Mouse (Mus musculus) duodenum, adult 2 months (tissue): ENCODE data around the gene Olfr704. TPM values are rescaled to one million over a fixed set of nuclear protein-coding genes. Genes with fewer than 3 reads are reported as not detected.

Experiments used
- polyA plus RNA-seq: library from polyadenylated mRNA; depleted of rRNA; stranded (reverse); fragments of >200 nt; gene quantifications from 2 replicates; pipeline ENCODE4 v1.2.3, GENCODE M21; 2012; ENCODE audit warnings: low replicate concordance; rRNA removed

Gene Olfr704
- not detected in 2 replicates for polyA plus RNA-seq

DNA sequence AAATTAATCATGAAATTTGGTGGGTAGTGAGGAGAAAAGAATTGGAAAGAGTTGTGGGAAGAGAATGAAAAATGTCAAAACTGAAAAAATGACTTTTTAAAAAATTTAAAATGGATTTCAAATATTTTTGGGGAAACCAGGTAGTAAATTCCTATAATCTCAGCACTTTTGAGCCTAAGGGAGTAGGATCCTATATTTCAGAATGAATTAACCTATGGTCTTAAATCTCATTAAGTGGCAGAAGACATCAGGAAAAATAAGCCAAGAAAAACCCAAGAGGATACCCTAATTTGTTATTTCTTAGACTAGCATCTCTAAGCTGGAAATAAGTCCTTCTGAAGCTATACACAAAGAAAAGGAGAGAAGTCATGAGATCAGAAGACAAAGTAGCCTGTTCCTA, at the start of gene Olfr704:
TSS of gene Olfr704 (plus strand) at position 301 of the 400 bp plus-strand sequence.

DNA sequence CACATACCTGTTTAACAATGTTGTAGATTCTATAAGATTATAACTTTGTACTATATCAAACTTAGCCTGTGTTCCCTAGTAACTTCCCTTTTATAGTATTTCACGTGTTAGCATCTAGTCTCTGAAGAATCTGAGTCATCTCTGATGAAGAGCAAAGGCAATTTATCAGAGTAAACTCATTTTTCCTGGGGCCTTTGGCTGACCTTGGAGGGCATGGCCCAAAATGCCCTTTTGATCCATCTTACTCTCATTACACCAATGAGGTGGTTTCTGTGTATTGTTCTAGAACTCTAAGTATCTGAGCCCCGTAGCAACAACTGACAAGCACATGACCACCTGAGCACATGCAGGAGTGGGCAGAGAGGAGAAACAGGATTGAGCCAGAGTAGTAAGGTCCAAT, 49.2 kb upstream of the Olfr704 start, which contains the start of gene Olfr701:
TSS of gene Olfr701 (plus strand) at position 301 of the 400 bp plus-strand sequence.

DNA sequence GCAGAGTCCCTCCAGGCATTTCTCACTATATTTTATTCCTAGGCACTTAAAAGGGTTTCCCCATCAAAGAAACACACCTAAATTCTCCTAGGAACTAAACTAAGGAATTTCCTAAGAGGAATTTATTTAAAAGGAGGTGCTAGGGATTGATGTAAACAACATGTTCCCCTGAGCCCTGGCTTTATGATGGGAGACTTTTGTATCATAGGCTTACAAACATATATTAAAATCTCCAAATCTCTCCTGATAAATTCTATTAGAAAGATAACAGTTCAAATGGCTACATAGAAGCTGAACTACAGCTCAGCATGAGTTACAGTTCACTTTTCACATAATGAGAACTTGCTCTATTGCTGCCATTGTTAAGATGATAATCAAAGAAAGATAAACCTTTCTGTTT, 29.2 kb upstream of the Olfr704 start, which contains the start of gene Olfr702:
TSS of gene Olfr702 (minus strand) at position 101 of the 400 bp plus-strand sequence.

DNA sequence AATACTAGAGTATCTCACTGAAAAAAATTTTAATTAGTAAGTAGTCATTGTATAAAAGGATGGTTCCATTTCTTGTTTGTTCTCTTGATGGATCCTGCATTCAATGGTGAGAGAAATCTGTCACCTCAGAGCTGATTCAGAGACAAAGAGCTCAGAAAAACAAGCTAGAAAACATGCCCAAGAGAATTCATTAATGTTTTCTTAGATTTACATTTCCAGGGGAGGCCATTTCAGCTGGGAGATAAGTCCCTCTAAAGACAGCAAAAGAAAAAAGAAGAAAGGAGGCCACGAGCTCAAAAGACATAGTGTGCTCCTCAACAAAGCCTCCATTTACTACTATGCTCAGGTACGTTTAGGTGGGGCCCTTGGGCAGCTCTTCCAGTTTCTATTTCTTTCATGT, 19.9 kb upstream of the Olfr704 start, which contains the start of gene Olfr703:
TSS of gene Olfr703 (plus strand) at position 301 of the 400 bp plus-strand sequence.

DNA sequence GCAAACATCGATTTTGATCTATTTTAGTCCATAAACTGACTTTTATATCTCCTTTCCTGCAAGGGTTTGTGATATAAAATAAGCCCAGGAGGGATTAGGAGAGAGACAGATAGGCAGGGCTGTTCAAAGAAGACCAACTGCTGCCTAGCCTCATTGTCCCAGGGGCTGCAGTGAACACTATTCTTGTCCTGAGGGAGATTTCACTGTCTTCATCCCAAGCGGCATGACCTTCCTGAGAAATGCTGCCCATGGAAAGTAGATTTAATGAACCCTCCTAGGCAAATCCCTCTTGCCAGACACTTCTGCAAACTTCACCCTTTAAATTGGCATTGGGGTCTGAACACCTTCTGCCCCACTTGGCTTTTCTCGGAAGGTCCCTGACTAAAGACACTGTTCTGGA, 13.8 kb downstream of the Olfr704 start, which contains the start of gene Olfr705:
TSS of gene Olfr705 (minus strand) at position 101 of the 400 bp plus-strand sequence.

DNA sequence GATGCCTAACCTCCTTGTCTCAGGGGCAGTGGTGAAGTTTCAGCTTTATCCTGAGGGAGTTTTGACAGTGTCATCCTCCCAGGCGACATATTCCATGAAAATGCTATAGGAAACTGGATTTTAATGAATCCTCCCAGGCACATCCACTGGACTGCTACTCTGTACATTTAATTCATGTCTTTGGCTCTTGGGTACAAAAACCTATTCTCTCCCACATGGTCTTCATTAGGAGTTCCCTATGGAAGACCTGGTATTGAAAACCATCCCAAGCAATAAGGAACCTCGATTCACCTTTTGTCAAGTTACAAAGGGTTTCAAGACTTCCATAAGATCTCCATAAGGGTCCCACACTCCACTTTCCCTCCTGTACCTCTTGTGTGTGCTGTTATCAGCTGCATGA, 25.1 kb downstream of the Olfr704 start, which contains the start of gene Olfr706:
TSS of gene Olfr706 (minus strand) at position 101 of the 400 bp plus-strand sequence.

DNA sequence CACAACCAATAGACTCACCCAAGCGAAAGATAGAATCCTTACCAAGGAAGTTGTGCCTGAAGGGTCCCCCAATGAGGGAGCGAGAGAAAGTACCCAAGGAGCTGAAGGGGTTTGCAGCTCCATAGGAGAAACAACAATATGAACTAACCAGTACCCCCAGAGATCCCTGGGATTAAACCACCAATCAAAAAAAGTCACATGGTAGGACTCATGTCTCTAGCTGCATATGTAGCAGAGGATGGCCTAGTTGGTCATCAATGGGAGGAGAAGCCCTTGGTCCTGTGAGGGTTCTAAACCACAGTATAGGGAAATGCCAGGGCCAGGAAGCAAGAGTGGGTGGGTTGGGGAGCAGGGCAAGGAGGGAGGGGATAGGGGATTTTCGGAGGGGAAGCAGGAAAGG, 38.2 kb downstream of the Olfr704 start, which contains the start of gene Olfr707:
TSS of gene Olfr707 (minus strand) at position 101 of the 400 bp plus-strand sequence.

DNA sequence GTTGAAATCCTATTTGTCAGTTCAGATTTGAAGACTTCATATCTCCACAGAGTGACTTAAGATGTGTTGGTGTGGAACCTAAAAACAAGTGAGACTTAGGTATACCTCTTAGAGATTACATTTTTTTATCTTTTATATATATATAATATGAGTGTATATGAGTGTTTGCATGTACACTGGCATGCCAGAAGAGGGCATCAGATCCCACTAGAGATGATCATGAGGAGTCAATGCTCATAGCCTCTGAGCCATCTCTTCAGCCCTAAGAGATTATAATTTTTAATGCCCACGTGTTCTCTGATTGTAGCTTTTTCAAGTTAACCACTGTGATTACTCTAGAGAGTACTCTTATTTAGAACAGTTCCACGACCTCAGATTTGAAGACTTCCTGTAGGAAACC, 44.7 kb downstream of the Olfr704 start, which contains the start of gene Olfr1532-ps1:
TSS of gene Olfr1532-ps1 (plus strand) at position 326 of the 400 bp plus-strand sequence.

Other genes with a start within 250 kb of the Olfr704 start
- not detected in 2 replicates for gene Olfr693, start 182.6 kb upstream of the Olfr704 start, polyA plus RNA-seq
- gene Olfr694, start 171.4 kb upstream of the Olfr704 start, polyA plus RNA-seq: not detected in 2 replicates
- gene Olfr695, start 146.8 kb upstream of the Olfr704 start, polyA plus RNA-seq: not detected in 2 replicates
- not detected in 2 replicates for gene Olfr697, start 120.7 kb upstream of the Olfr704 start, polyA plus RNA-seq
- gene Olfr698, start 107.8 kb upstream of the Olfr704 start, polyA plus RNA-seq: not detected in 2 replicates
- gene Olfr699, start 70.0 kb upstream of the Olfr704 start, polyA plus RNA-seq: not detected in 2 replicates
- gene Olfr700, start 54.4 kb upstream of the Olfr704 start, polyA plus RNA-seq: not detected in 2 replicates
- not detected in 2 replicates for gene Olfr701, start 49.1 kb upstream of the Olfr704 start, polyA plus RNA-seq
- not detected in 2 replicates for gene Olfr702, start 29.3 kb upstream of the Olfr704 start, polyA plus RNA-seq
- gene Olfr703, start 19.8 kb upstream of the Olfr704 start, polyA plus RNA-seq: not detected in 2 replicates
- gene Olfr705, start 13.7 kb downstream of the Olfr704 start, polyA plus RNA-seq: not detected in 2 replicates
- gene Olfr706, start 25.0 kb downstream of the Olfr704 start, polyA plus RNA-seq: not detected in 2 replicates
- gene Olfr707, start 38.1 kb downstream of the Olfr704 start, polyA plus RNA-seq: not detected in 2 replicates
- gene Olfr1532-ps1, start 44.8 kb downstream of the Olfr704 start, polyA plus RNA-seq: not detected in 2 replicates
- not detected in 2 replicates for gene Olfr709-ps1, start 69.0 kb downstream of the Olfr704 start, polyA plus RNA-seq
- gene Olfr710, start 85.1 kb downstream of the Olfr704 start, polyA plus RNA-seq: not detected in 2 replicates
- gene Olfr6, start 100.8 kb downstream of the Olfr704 start, polyA plus RNA-seq: not detected in 2 replicates
- gene Olfr711, start 112.3 kb downstream of the Olfr704 start, polyA plus RNA-seq: not detected in 2 replicates
- gene Olfr2, start 142.9 kb downstream of the Olfr704 start, polyA plus RNA-seq: not detected in 2 replicates
- gene Olfr713, start 168.0 kb downstream of the Olfr704 start, polyA plus RNA-seq: not detected in 2 replicates
- not detected in 2 replicates for gene Olfr714, start 207.8 kb downstream of the Olfr704 start, polyA plus RNA-seq
- not detected in 2 replicates for gene Olfr17, start 230.0 kb downstream of the Olfr704 start, polyA plus RNA-seq
- not detected in 2 replicates for gene Olfr715b, start 247.2 kb downstream of the Olfr704 start, polyA plus RNA-seq